Mouse (Mus musculus): ENCODE results near the gene Btbd11. TPM values are rescaled to one million over a fixed set of nuclear protein-coding genes. Genes with fewer than 3 reads are reported as not detected.

The Btbd11 gene
- polyA plus RNA-seq, 1 experiment from 2014 or later = 0.47 TPM

DNA sequence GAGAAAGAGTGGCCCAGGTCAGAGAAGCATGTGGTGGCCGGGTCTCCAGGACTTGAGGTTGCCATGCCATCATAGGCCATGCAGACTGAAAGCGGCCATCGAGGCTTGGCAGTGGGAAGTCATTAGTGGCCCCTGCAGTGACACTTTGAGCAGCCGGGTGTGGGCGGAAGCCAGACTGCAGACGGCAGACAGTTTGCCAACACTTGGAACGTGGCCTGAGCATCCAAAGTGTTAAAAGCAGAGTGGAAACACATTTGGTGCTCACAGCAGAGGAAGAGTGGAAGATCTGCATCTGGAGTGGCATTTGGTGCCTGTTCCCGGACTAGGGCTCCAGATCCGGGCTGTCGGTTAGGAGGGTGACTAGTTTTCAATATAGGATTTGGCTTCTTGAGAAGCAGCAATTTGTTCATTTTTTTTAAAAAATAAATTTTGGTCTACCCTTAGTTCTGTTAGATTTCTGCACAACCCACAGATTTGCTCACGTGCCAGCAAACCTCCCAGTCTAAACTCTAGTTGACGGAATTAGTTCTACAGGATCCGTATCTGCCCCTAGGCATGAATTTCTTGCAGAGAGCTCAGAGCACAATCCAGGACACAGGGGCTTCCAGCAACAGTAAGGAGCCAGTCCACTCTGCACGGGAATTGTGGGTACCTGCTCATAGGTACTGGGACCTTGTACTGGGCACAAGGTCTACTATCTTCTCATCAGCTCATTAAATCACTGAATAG, 222.1 kb downstream of the Btbd11 start:
- ATAC-seq (no peak), DNase-seq (no peak)
- Histone ChIP-seq H3K9ac (replicated peaks) (no peak overlapping the region), H3K36me3 (replicated peaks; ENCODE audit: insufficient read depth, low read length) (no peaks in the 10 kb centered on the region), H3K27ac (ENCODE audit: low read depth) (no peak overlapping the region), H3K4me3 (ENCODE audit: low read depth, low read length) (no peak overlapping the region), H3K27me3 (ENCODE audit: insufficient read depth, low read length) (no peaks in the 10 kb centered on the region), H3K4me1 (ENCODE audit: insufficient read depth) (no peaks in the 10 kb centered on the region), H3K4me2 (ENCODE audit: low read depth, low read length) (no peak overlapping the region), H3K9me3 (ENCODE audit: low read length) (no peaks in the 10 kb centered on the region)
- WGBS (ENCODE audit: insufficient replicate concordance) = 78% methylated on average over 14 of the region's 14 CpGs
- no peak for TF ChIP-seq CTCF (IDR thresholded peaks at IDR 0.05; ENCODE audit: low read depth)
- no peak for TF ChIP-seq EP300 (IDR thresholded peaks at IDR 0.05; ENCODE audit: low read depth)

DNA sequence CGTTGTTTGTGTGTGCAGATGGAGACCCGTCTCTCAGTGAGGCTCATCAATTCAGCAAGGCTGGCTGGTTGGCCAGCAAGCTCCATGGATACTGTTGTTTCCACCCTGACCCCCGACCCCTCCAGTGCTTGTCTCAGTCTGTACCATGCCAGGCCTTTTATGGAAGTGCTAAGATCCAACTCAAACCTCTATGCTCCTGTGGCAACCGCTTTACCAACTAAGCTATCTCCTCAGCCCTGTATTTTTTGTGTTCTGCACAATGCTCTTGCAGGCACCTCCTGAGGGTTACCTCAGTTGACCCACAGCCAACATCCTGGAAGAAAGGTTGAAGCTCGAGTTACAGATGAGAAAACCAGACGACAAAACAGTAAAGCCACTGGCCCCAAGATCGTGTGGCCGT, 230.5 kb downstream of the Btbd11 start:
- Histone ChIP-seq H3K4me3 (ENCODE audit: low read depth, low read length) (no peak overlapping the region), H3K4me2 (ENCODE audit: low read depth, low read length) (no peak overlapping the region), H3K27ac (ENCODE audit: low read depth) (no peak overlapping the region), H3K36me3 (replicated peaks; ENCODE audit: insufficient read depth, low read length) (no peaks in the 10 kb centered on the region), H3K9ac (replicated peaks) (no peak overlapping the region), H3K9me3 (ENCODE audit: low read length) (no peaks in the 10 kb centered on the region), H3K4me1 (ENCODE audit: insufficient read depth) (no peaks in the 10 kb centered on the region), H3K27me3 (ENCODE audit: insufficient read depth, low read length) (no peaks in the 10 kb centered on the region)
- TF ChIP-seq CTCF (IDR thresholded peaks at IDR 0.05; ENCODE audit: low read depth) = no peak
- no peak for TF ChIP-seq EP300 (IDR thresholded peaks at IDR 0.05; ENCODE audit: low read depth)
- 62% methylated on average over 8 of the region's 8 CpGs for WGBS (ENCODE audit: insufficient replicate concordance)
- no peak for DNase-seq
- ATAC-seq = no peak

GRCm38 (mm10) chr10:85617501-85618417, 231.1 kb downstream of the Btbd11 start:
- no peak for DNase-seq
- WGBS (ENCODE audit: insufficient replicate concordance) = 74% methylated on average over 12 of the region's 12 CpGs
- H3K4me2 ChIP-seq (ENCODE audit: low read depth, low read length) = no peak overlapping the region
- no peak for TF ChIP-seq CTCF (IDR thresholded peaks at IDR 0.05; ENCODE audit: low read depth)
- TF ChIP-seq EP300 (IDR thresholded peaks at IDR 0.05; ENCODE audit: low read depth) = no peak
- no peaks in the 10 kb centered on the region for H3K4me1 ChIP-seq (ENCODE audit: insufficient read depth)
- no peaks in the 10 kb centered on the region for H3K36me3 ChIP-seq (replicated peaks; ENCODE audit: insufficient read depth, low read length)
- no peak overlapping the region for H3K9ac ChIP-seq (replicated peaks)
- H3K4me3 ChIP-seq (ENCODE audit: low read depth, low read length) = no peak overlapping the region
- no peaks in the 10 kb centered on the region for H3K9me3 ChIP-seq (ENCODE audit: low read length)
- no peaks in the 10 kb centered on the region for H3K27me3 ChIP-seq (ENCODE audit: insufficient read depth, low read length)
- H3K27ac ChIP-seq (ENCODE audit: low read depth) = no peak overlapping the region
- ATAC-seq = no peak

DNA sequence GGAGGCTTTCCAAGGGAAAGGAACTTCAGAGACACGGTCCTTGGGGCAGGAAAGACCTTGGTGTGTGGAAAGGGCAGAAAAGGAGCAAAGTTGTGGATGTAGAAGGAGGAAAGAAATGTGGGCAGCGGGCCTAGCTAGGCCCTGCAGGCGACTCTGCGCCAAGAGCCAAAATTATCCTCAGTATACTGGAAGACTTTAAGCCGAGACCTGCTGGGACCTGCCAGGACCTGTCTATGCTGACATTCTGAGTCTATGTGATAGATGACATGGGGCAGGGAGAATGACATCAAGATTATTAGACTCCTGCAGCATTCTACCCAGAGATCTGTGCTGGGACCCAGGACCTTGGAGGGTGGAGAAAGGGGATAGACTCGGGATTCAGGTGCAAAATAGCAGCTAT, 234.5 kb downstream of the Btbd11 start:
- Histone ChIP-seq H3K27ac (ENCODE audit: low read depth) (no peak overlapping the region), H3K9ac (replicated peaks) (no peak overlapping the region), H3K4me2 (ENCODE audit: low read depth, low read length) (no peak overlapping the region), H3K4me1 (ENCODE audit: insufficient read depth) (peaks cover 3% of the 10 kb centered on the region; the same call in 1 of the 2 replicates), H3K4me3 (ENCODE audit: low read depth, low read length) (no peak overlapping the region), H3K27me3 (ENCODE audit: insufficient read depth, low read length) (no peaks in the 10 kb centered on the region), H3K36me3 (replicated peaks; ENCODE audit: insufficient read depth, low read length) (no peaks in the 10 kb centered on the region), H3K9me3 (ENCODE audit: low read length) (no peaks in the 10 kb centered on the region)
- TF ChIP-seq EP300 (IDR thresholded peaks at IDR 0.05; ENCODE audit: low read depth) = no peak
- no peak for TF ChIP-seq CTCF (IDR thresholded peaks at IDR 0.05; ENCODE audit: low read depth)
- ATAC-seq = no peak
- DNase-seq = no peak
- WGBS (ENCODE audit: insufficient replicate concordance) = 76% methylated on average over 6 of the region's 6 CpGs

- Histone ChIP-seq H3K9me3 (ENCODE audit: low read length) (no peaks in the 10 kb centered on the region), H3K27me3 (ENCODE audit: insufficient read depth, low read length) (no peaks in the 10 kb centered on the region), H3K4me2 (ENCODE audit: low read depth, low read length) (peak overlapping the region; percentile 68), H3K36me3 (replicated peaks; ENCODE audit: insufficient read depth, low read length) (no peaks in the 10 kb centered on the region), H3K9ac (replicated peaks) (no peak overlapping the region), H3K4me1 (ENCODE audit: insufficient read depth) (peaks cover 3% of the 10 kb centered on the region; the same call in 1 of the 2 replicates), H3K27ac (ENCODE audit: low read depth) (no peak overlapping the region), H3K4me3 (ENCODE audit: low read depth, low read length) (0 out of 2 replicates have a peak overlapping the region, but pooled peaks have one; percentile 26)
- ATAC-seq = no peak
- TF ChIP-seq CTCF (IDR thresholded peaks at IDR 0.05; ENCODE audit: low read depth) = peak; percentile 53
- TF ChIP-seq EP300 (IDR thresholded peaks at IDR 0.05; ENCODE audit: low read depth) = no peak
- peak; percentile 27 for DNase-seq
- 5% methylated on average over 31 of the region's 31 CpGs for WGBS (ENCODE audit: insufficient replicate concordance)
These were observed 238.0 kb downstream of the Btbd11 start for GRCm38 (mm10) chr10:85624504-85625169.
